Mouse (Mus musculus): ENCODE results near the gene Jdp2.

GRCm38 (mm10) chr12:85667071-85667470 is 68.2 kb downstream of the Jdp2 start:
- TF ChIP-seq CTCF (IDR thresholded peaks at IDR 0.05; ENCODE audit: control insufficient read depth, insufficient read depth, low read length) (no peak), POLR2A (IDR thresholded peaks at IDR 0.05; ENCODE audit: borderline replicate concordance, control insufficient read depth, low read depth, low read length) (no peak)

All from bone marrow, adult 2 months (tissue).